Mouse (Mus musculus): ENCODE results near the gene Gm10306.

Gene Gm10306

GRCm38 (mm10) chr4:94556265-94557054 is at the start of gene Gm10306, which contains the start of gene Caap1:
Gm10306 (plus strand) TSS chr4:94556546.
Caap1 (minus strand) TSS chr4:94556796.
- peak; percentile 90 for DNase-seq (ENCODE audit: low read depth, low spot score)

GRCm38 (mm10) chr4:94515366-94515765 is 41.0 kb upstream of the Gm10306 start:
- DNase-seq (ENCODE audit: low read depth, low spot score) = no peak

GRCm38 (mm10) chr4:94517631-94518030 is 38.7 kb upstream of the Gm10306 start:
- peak; percentile 43 for DNase-seq (ENCODE audit: low read depth, low spot score)

- no peak for DNase-seq (ENCODE audit: low read depth, low spot score)
These were observed 33.0 kb upstream of the Gm10306 start for GRCm38 (mm10) chr4:94523321-94523720.

GRCm38 (mm10) chr4:94529448-94529847 is 26.9 kb upstream of the Gm10306 start:
- DNase-seq (ENCODE audit: low read depth, low spot score) = no peak

- no peak for DNase-seq (ENCODE audit: low read depth, low spot score)
These were observed 23.1 kb upstream of the Gm10306 start for GRCm38 (mm10) chr4:94533205-94533604.

GRCm38 (mm10) chr4:94543041-94543440 is 13.3 kb upstream of the Gm10306 start:
- DNase-seq (ENCODE audit: low read depth, low spot score) = no peak

GRCm38 (mm10) chr4:94544321-94544720 is 12.0 kb upstream of the Gm10306 start:
- no peak for DNase-seq (ENCODE audit: low read depth, low spot score)

GRCm38 (mm10) chr4:94554955-94555494 is 1.3 kb upstream of the Gm10306 start:
- no peak for DNase-seq (ENCODE audit: low read depth, low spot score)

GRCm38 (mm10) chr4:94557145-94557544 is 799 bp downstream of the Gm10306 start:
- DNase-seq (ENCODE audit: low read depth, low spot score) = no peak

GRCm38 (mm10) chr4:94559266-94559665 is 2.9 kb downstream of the Gm10306 start:
- DNase-seq (ENCODE audit: low read depth, low spot score) = no peak

- DNase-seq (ENCODE audit: low read depth, low spot score) = no peak
These were observed 4.0 kb downstream of the Gm10306 start for GRCm38 (mm10) chr4:94560316-94560715.

- DNase-seq (ENCODE audit: low read depth, low spot score) = no peak
These were observed 5.8 kb downstream of the Gm10306 start for GRCm38 (mm10) chr4:94561954-94562648.

GRCm38 (mm10) chr4:94564297-94564696 is 8.0 kb downstream of the Gm10306 start:
- no peak for DNase-seq (ENCODE audit: low read depth, low spot score)

- no peak for DNase-seq (ENCODE audit: low read depth, low spot score)
These were observed 16.3 kb downstream of the Gm10306 start for GRCm38 (mm10) chr4:94572677-94573076.

- DNase-seq (ENCODE audit: low read depth, low spot score) = no peak
These were observed 35.5 kb downstream of the Gm10306 start for GRCm38 (mm10) chr4:94591765-94592381.

GRCm38 (mm10) chr4:94592709-94593108 is 36.4 kb downstream of the Gm10306 start:
- DNase-seq (ENCODE audit: low read depth, low spot score) = no peak

GRCm38 (mm10) chr4:94601395-94601794 is 45.0 kb downstream of the Gm10306 start:
- no peak for DNase-seq (ENCODE audit: low read depth, low spot score)

- no peak for DNase-seq (ENCODE audit: low read depth, low spot score)
These were observed 46.2 kb downstream of the Gm10306 start for GRCm38 (mm10) chr4:94602496-94603030.

GRCm38 (mm10) chr4:94603031-94603629 is 46.8 kb downstream of the Gm10306 start, which contains the start of gene Plaa:
Plaa (minus strand) TSS chr4:94603244.
- peak; percentile 87 for DNase-seq (ENCODE audit: low read depth, low spot score)

GRCm38 (mm10) chr4:94604452-94605019 is 48.2 kb downstream of the Gm10306 start:
- DNase-seq (ENCODE audit: low read depth, low spot score) = no peak
